Mouse (Mus musculus) bone marrow, adult 2 months (tissue): ENCODE data around the gene Fbxw13. TPM values are rescaled to one million over a fixed set of nuclear protein-coding genes. Genes with fewer than 3 reads are reported as not detected.
"Not testable (repeated sequence)": the region's sequence is repeated elsewhere in the genome, so short reads cannot be mapped to it uniquely, and the experiment has no call there.

Experiments used
- H3K27ac ChIP-seq: fragments of 200-500 bp; 2 replicates; pipeline ENCODE4 v1.5.1; 2012; ENCODE audit warnings: low read depth, mild to moderate bottlenecking, control low read depth, inconsistent platforms, low read length; ENCODE audit not compliant: control insufficient read depth, poor library complexity, insufficient read depth
- H3K4me1 ChIP-seq: fragments of 200-500 bp; 2 replicates; pipeline ENCODE4 v1.6.1; 2011; ENCODE audit warnings: low read length; ENCODE audit not compliant: control insufficient read depth, insufficient read depth
- H3K4me3 ChIP-seq: fragments of 200-500 bp; replicated peaks from 2 replicates; pipeline ENCODE3; 2011; ENCODE audit warnings: mild to moderate bottlenecking, low read depth, low read length, control low read depth; ENCODE audit not compliant: control insufficient read depth
- CTCF ChIP-seq: fragments of 200-500 bp; IDR thresholded peaks from 2 replicates; pipeline ENCODE4 v1.5.1; 2011; ENCODE audit warnings: low read length, control low read depth; ENCODE audit not compliant: control insufficient read depth, insufficient read depth
- POLR2A ChIP-seq: fragments of 200-500 bp; IDR thresholded peaks from 2 replicates; pipeline ENCODE4 v1.6.1; 2011; ENCODE audit warnings: low read depth, mild to moderate bottlenecking, control low read depth, low read length, borderline replicate concordance; ENCODE audit not compliant: control insufficient read depth
- WGBS: fragments of 180-500 bp; shearing (Covaris S2); methylation state at CpG from one replicate; pipeline ENCODE4 v1.1.7; 2018; 5-methylcytosine and 5-hydroxymethylcytosine counted together
- polyA plus RNA-seq: library from polyadenylated mRNA; stranded (reverse); fragments of >200 nt; gene quantifications from 2 replicates; pipeline ENCODE4 v1.2.4, GENCODE M21; 2011; ENCODE audit warnings: low replicate concordance; ENCODE audit not compliant: missing spikeins, insufficient read depth, insufficient read length

Gene Fbxw13
- not detected in 2 replicates for polyA plus RNA-seq

DNA sequence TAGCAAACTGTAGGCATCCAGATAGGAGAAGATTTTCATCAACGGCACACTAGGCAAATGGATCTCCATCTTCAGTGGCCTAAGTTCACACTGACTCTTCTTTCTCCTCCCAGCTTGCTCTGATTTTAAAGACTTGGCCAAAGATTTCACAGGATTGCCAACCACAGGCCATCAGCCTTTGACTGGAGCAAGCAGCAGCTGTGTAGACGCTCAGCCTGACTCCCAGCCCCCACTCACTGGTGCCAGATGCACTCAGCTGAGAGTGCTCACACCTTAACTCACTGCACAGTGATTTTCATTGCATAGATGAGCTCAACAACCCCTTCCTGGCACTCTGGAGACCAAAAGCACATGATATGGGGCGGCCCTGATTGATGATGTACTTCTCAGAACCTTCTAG, at the start of gene Fbxw13:
Fbxw13 (minus strand) TSS at position 101 of the 400 bp plus-strand sequence.
- 61% methylated on average over 3 of the region's 3 CpGs for WGBS
- H3K4me3 ChIP-seq, H3K4me1 ChIP-seq, H3K27ac ChIP-seq: not testable (repeated sequence)

DNA sequence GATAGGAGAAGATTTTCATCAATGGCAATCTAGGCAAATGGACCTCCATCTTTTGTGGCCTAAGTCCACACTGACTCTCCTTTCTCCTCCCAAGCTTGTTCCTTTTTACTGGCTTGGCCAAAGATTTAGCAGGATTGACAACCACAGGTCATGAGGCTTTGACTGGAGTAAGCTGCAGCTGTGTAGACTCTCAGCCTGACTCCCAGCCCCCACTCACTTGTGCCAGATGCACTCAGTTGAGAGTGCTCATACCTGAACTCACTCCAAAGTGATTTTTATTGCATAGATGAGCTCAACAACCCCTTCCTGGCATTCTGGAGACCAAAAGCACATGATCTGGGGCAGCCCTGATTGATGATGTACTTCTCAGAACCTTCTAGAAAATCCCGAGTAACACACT, 38.9 kb upstream of the Fbxw13 start, which contains the start of gene Fbxw20:
Fbxw20 (minus strand) TSS at position 101 of the 400 bp plus-strand sequence.
- TF ChIP-seq CTCF: no peak
- no peak for TF ChIP-seq POLR2A

DNA sequence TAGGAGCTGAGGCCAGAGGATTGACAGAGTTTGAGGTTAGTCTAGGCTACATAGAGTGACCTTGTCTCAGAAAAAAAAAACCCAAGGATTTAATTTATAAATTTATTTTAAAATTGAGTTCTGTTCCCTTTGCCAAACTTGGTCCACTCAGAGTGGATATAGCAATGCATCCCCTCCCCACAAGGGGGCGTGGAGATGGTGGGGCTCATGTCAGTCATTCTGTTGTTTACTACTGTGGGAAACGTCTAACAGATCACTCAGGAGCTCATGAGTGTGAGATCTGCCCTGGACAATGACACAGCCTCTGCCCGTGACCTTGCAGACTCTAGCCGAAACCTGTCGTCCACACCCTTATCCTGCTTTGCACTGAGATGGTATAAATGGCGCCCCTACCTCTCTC, 22.7 kb upstream of the Fbxw13 start:
- Histone ChIP-seq H3K4me3 (no peak overlapping the region), H3K27ac (no peak overlapping the region), H3K4me1 (no peaks in the 10 kb centered on the region)
- TF ChIP-seq CTCF: peak; percentile 27; the same call in 1 of the 2 replicates
- TF ChIP-seq POLR2A: no peak
- 66% methylated on average over 6 of the region's 6 CpGs for WGBS

More for the DNA sequence above, 38.9 kb upstream of the Fbxw13 start, which contains the start of gene Fbxw20:
- no peak within 1 kb of the TSS for H3K4me3 ChIP-seq
- WGBS: 65% methylated on average over 1 of the region's 1 CpGs
- no peak within 1 kb of the TSS for H3K27ac ChIP-seq
- no peaks in the 10 kb centered on the region for H3K4me1 ChIP-seq

DNA sequence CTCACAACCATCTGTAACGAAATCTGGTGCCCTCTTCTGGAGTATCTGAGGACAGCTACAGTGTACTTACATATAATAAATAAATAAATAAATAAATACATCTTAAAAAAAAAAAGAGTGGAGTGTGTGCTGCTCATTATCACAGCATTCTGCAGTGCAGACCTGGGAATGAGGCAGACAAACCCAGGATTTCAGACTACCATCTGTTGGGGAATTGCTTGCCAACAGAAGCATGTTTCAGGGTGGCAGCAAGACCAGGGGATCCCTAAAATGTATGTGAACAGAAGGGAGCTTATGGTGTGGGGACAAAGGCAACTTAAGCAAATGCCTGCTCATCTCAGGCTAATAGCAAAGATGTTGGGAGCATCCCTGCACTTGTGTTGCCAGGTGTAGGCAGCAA, 5.6 kb upstream of the Fbxw13 start:
- H3K4me1 ChIP-seq, H3K4me3 ChIP-seq, H3K27ac ChIP-seq: not testable (repeated sequence)
- WGBS: 41% methylated on average over 1 of the region's 1 CpGs

DNA sequence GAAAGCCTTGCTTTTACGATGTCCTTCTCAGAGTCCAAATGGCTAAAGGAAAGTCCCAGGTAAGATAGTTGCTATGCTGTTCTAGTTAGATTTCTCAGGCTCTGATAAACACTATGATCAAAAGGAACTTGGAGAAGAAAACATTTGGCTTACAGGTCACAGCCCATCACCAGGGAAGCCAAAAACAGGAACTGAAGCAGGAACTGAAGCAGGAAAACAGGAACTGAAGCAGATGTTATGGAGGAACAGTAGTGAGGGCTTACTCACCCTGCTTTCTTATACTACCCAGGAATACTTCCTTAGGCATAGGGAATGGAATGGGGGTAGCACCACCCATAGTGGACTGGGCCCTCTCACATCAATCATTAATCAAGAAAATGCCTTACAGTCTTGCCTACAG, 4.6 kb upstream of the Fbxw13 start:
- Histone ChIP-seq H3K27ac (peak overlapping the region; percentile 27; the same call in 1 of the 2 replicates), H3K4me1 (no peaks in the 10 kb centered on the region; the same call in 1 of the 2 replicates), H3K4me3 (no peak overlapping the region)
- WGBS: 75% methylated on average over 1 of the region's 1 CpGs
- TF ChIP-seq POLR2A (no peak), CTCF (no peak)

DNA sequence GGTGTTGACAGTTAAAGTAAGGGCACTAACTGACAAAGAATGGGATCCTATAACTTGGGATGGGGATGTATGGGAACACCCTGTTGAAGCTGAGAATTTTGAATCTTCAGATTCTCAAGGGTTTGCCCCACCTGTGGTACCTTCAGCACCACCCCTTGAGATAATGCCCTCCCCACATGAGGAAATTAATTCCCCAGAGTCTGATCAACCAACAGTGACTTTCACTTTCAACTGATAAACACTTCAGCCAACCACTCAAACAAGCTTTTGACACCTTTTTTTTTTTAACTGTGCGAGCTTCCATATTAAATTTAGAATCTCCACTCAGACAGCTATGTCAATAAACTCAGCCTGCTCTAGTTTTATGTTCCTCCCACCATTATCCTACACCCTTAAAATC, 3.6 kb upstream of the Fbxw13 start:
- Histone ChIP-seq H3K4me1 (no peaks in the 10 kb centered on the region; the same call in 1 of the 2 replicates), H3K27ac (no peak overlapping the region), H3K4me3 (no peak overlapping the region)
- WGBS: 65% methylated on average over 1 of the region's 1 CpGs
- no peak for TF ChIP-seq CTCF
- TF ChIP-seq POLR2A: no peak

DNA sequence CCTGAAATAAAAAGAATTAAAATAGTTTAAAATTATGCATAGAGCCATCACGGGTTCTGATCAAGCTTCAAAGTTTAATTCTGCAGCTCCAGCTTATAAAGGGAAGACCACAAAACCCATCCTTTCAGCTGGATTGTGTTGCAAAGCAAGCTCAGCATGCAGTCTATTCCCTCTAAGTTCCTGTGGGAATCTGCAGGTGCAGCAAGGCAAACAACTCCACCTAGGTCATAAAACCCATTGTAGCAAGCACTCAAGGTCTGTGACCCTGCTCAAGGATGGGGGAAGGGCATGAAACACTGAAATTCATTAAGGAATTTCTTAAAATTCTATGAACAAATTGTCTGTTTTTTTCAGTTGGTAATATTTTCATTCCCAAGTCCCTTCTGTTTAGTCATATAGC, 18.6 kb downstream of the Fbxw13 start:
- 69% methylated on average over 1 of the region's 1 CpGs for WGBS
- no peak for TF ChIP-seq CTCF
- TF ChIP-seq POLR2A: no peak
- no peaks in the 10 kb centered on the region for H3K4me1 ChIP-seq
- no peak overlapping the region for H3K4me3 ChIP-seq
- no peak overlapping the region for H3K27ac ChIP-seq

DNA sequence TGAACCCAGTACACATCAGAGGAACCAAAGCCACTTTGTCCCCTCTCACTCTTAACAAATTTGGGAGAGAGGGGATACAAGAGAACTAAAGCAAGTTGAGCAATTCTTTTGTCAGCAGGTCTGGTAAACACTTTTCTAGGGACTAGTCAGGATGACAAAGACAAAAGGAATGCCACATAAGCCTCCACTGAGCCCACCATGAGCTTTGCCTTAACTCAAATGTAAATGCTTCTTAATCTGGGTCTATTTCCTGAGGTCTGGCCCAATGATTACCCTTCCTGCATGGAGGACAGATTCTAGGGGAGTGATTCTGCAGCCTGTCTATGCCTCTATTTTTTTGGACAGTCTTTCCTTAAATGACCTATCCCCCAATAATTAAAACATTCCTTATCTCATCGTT, 19.5 kb downstream of the Fbxw13 start:
- no peaks in the 10 kb centered on the region for H3K4me1 ChIP-seq
- H3K4me3 ChIP-seq: no peak overlapping the region
- 72% methylated on average over 1 of the region's 1 CpGs for WGBS
- H3K27ac ChIP-seq: no peak overlapping the region
- no peak for TF ChIP-seq CTCF
- TF ChIP-seq POLR2A: no peak

DNA sequence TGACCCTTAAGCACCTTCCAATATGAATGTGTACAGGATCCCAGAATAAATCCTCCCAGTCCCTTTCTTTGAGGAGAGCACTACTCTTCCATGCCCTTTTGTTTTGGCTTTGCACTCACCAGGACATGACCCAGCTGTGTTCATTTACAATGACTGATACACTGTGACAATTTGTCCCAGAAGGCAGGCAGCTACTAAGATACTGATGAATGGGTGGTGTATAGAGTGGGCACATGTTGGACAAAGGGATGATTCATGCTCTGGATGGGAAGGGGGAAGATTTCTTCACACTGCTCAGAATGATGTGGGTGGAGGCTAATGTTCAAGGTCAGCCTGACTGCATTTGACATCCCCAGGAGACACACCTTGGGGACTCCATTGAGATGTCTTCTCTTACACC, 28.5 kb downstream of the Fbxw13 start:
- H3K27ac ChIP-seq: no peak overlapping the region
- TF ChIP-seq POLR2A: no peak
- H3K4me3 ChIP-seq: no peak overlapping the region
- no peaks in the 10 kb centered on the region for H3K4me1 ChIP-seq

DNA sequence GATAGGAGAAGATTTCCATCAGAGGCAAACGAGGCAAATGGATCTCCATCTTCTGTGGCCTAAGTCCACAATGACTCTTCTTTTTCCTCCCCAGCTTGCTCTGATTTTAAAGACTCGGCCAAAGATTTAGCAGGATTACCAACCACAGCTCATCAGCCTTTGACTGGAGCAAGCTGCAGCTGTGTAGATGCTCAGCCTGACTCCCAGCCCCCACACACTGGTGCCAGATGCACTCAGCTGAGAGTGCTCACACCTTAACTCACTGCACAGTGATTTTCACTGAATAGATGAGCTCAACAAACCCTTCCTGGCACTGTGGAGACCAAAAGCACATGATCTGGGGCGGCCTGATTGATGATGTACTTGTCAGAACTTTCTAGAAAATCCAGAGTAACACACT, 33.8 kb downstream of the Fbxw13 start, which contains the start of gene Fbxw21:
Fbxw21 (minus strand) TSS at position 101 of the 400 bp plus-strand sequence.
- Histone ChIP-seq H3K4me3 (no peak within 1 kb of the TSS), H3K27ac (no peak within 1 kb of the TSS), H3K4me1 (no peaks in the 10 kb centered on the region)
- WGBS: 62% methylated on average over 3 of the region's 3 CpGs
- no peak for TF ChIP-seq POLR2A
- TF ChIP-seq CTCF: no peak
